Mouse (Mus musculus) megakaryocyte-erythroid progenitor cell, adult 5 weeks (primary cell): Measurements from ENCODE around the gene Preb. TPM values are rescaled to one million over a fixed set of nuclear protein-coding genes. Genes with fewer than 3 reads are reported as not detected.

Experiments used
- polyA plus RNA-seq: library from polyadenylated mRNA; stranded (reverse); fragments of >175 nt; gene quantifications from 2 replicates; pipeline ENCODE4 v1.2.3, GENCODE M21; 2012

The Preb gene
- polyA plus RNA-seq: 78.9 and 93.2 TPM in 2 replicates

GRCm38 (mm10) chr5:30959966-30960501 is at the start of gene Preb:
Preb (minus strand) TSS chr5:30960361.

GRCm38 (mm10) chr5:30968416-30968815 is 8.3 kb upstream of the Preb start, which contains the start of gene Tcf23:
Tcf23 (plus strand) TSS chr5:30968662.

DNA sequence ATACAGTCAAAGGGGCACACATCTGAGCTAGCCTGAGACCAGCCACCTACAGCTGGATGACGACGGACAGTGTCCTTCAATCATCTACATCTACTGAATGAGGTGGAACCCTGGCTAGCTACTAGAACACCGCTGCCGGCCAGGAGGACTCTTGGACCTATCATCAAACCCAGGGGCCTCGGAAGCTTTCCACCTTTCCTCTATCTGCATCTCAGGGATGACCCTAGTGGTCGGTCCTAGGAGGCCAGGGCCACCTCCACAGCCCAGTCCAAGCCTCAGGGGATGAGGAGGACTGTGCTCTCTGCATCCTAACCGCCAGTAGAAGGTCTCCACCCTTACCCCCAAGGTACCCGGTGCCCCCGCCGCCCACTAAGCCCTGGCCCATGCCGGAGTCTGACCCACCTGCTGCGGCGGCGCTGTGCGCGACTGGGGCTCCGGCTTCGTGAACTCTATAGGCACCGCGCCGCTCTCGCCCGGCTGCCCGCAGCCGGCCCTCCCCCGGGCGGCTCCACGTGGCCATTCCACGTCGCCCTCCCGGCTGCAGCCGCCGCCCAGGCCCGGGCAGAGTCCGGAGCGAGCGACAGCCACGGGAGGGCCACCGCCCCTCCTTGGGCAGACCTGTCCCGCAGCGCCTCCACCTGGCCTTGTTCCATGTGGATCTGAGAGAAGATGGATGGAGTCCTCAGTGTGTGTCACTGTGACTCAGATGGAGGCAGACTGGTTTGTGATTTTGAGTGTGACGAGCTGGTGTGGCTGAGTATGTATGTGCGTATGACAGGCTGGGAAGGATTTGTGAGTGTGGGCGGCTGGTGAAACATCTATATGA is 15.0 kb downstream of the Preb start, which contains the start of gene Cgref1:
TSS of gene Cgref1 (minus strand) at position 636 of the 826 bp plus-strand sequence.

GRCm38 (mm10) chr5:30921256-30922033 is 38.7 kb downstream of the Preb start, which contains the start of gene Khk:
Khk (plus strand) TSS chr5:30921431.

DNA sequence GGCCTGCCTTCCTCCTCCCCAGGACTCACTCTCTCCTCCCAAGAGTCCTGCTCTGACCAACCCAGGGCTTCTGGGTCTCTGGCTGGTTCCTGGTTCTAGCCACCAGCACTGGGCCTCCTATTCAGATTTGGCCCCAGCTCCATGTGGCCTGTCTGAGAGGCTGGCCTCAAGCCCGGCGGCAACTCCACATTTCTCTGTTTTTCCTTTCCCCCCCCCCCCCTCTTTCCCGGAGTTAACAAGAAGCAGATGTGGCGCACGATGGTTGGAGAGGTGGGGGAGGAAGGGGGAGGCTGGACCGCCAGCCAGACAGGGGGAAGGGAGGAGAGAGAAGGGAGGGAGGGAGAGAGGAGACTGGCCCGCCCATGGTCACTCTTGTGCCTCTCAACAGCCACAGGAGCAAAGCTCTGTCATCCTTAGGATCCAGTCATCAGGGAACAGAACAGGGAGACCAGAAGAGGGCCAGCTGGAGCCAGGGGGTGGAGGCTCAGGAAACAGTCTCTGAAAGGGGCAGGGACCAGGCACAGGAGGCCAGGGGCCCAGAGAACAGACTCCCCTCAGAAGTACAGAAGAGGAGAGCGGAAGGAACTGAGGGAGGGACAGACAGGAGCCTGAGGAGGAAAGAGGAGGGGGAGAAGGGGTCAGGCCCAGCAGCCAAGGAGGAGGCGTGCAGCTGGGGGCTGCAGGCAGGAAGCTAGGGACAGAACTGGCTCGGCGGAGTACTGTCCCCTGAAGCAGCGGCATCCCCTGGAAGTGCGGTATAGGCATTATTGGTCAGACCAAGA is 46.9 kb downstream of the Preb start, which contains the start of gene Emilin1:
TSS of gene Emilin1 (plus strand) at position 343 of the 782 bp plus-strand sequence.

GRCm38 (mm10) chr5:30907413-30908059 is 52.6 kb downstream of the Preb start, which contains the start of gene Ost4:
Ost4 (minus strand) TSS chr5:30907788.

Other genes with a start within 250 kb of the Preb start
- 0.01 and 0.03 TPM in 2 replicates for gene Dpysl5, start 248.8 kb downstream of the Preb start, polyA plus RNA-seq
- 1.4 and 2.5 TPM in 2 replicates for gene Mapre3, start 145.7 kb downstream of the Preb start, polyA plus RNA-seq
- 30.4 and 33.8 TPM in 2 replicates for gene Tmem214, start 92.3 kb downstream of the Preb start, polyA plus RNA-seq
- 77.8 and 86.3 TPM in 2 replicates for gene Agbl5, start 71.7 kb downstream of the Preb start, polyA plus RNA-seq
- 87.6 and 90.0 TPM in 2 replicates for gene Ost4, start 52.6 kb downstream of the Preb start, polyA plus RNA-seq
- 129 and 171 TPM in 2 replicates for gene Emilin1, start 47.0 kb downstream of the Preb start, polyA plus RNA-seq
- gene Khk, start 38.9 kb downstream of the Preb start, polyA plus RNA-seq: 49.3 and 67.4 TPM in 2 replicates
- gene Cgref1, start 14.8 kb downstream of the Preb start, polyA plus RNA-seq: not detected in 2 replicates
- not detected in 2 replicates for gene Tcf23, start 8.3 kb upstream of the Preb start, polyA plus RNA-seq
- 28.8 and 32.8 TPM in 2 replicates for gene Atraid, start 88.0 kb upstream of the Preb start, polyA plus RNA-seq
- 17.3 and 18.2 TPM in 2 replicates for gene Slc5a6, start 88.6 kb upstream of the Preb start, polyA plus RNA-seq
- gene Cad, start 94.4 kb upstream of the Preb start, polyA plus RNA-seq: 404 and 431 TPM in 2 replicates
- gene Dnajc5g, start 145.9 kb upstream of the Preb start, polyA plus RNA-seq: not detected in 2 replicates
- 0.10 TPM in 1 of 2 replicates, not detected in the other for gene Slc30a3, start 147.9 kb upstream of the Preb start, polyA plus RNA-seq
- not detected in 2 replicates for gene Trim54, start 156.4 kb upstream of the Preb start, polyA plus RNA-seq
- gene Ucn, start 178.5 kb upstream of the Preb start, polyA plus RNA-seq: not detected in 2 replicates
- gene Mpv17, start 193.9 kb upstream of the Preb start, polyA plus RNA-seq: 23.0 and 24.7 TPM in 2 replicates
- gene Gm29609, start 219.6 kb upstream of the Preb start, polyA plus RNA-seq: 2.1 and 10.0 TPM in 2 replicates
- 58.4 and 78.1 TPM in 2 replicates for gene Gtf3c2, start 219.8 kb upstream of the Preb start, polyA plus RNA-seq
- 46.3 and 48.0 TPM in 2 replicates for gene Snx17, start 232.9 kb upstream of the Preb start, polyA plus RNA-seq
- gene Eif2b4, start 233.1 kb upstream of the Preb start, polyA plus RNA-seq: 148 and 170 TPM in 2 replicates
- gene Zfp513, start 241.9 kb upstream of the Preb start, polyA plus RNA-seq: 40.3 and 44.4 TPM in 2 replicates